Mouse (Mus musculus) cortical plate, adult 2 months (tissue): ENCODE measurements around the gene Matn4. TPM values are rescaled to one million over a fixed set of nuclear protein-coding genes. Genes with fewer than 3 reads are reported as not detected.
"Not testable (repeated sequence)": the region's sequence is repeated elsewhere in the genome, so short reads cannot be mapped to it uniquely, and the experiment has no call there.

Source experiments
- H3K27ac ChIP-seq: fragments of 200-500 bp; 2 replicates; pipeline ENCODE4 v1.5.1; 2012; ENCODE audit warnings: low read length, control low read depth, inconsistent platforms; ENCODE audit not compliant: insufficient read depth
- H3K4me1 ChIP-seq: fragments of 200-500 bp; 2 replicates; pipeline ENCODE4 v1.6.1; 2011; ENCODE audit warnings: low read length; ENCODE audit not compliant: control insufficient read depth, insufficient read depth
- H3K4me3 ChIP-seq: fragments of 200-500 bp; 2 replicates; pipeline ENCODE4 v1.5.1; 2011; ENCODE audit warnings: mild to moderate bottlenecking, low read length, control low read depth; ENCODE audit not compliant: insufficient read depth
- CTCF ChIP-seq: fragments of 200-500 bp; IDR thresholded peaks from 2 replicates; pipeline ENCODE4 v1.5.1; 2011; ENCODE audit warnings: mild to moderate bottlenecking, control low read depth, low read length; ENCODE audit not compliant: insufficient read depth; ENCODE audit errors: extremely low read depth
- POLR2A ChIP-seq: fragments of 200-500 bp; IDR thresholded peaks from 2 replicates; pipeline ENCODE4 v1.6.1; 2011; ENCODE audit warnings: mild to moderate bottlenecking, low read length, control low read depth; ENCODE audit not compliant: insufficient read depth; ENCODE audit errors: extremely low read depth
- polyA plus RNA-seq: library from polyadenylated mRNA; depleted of rRNA; stranded (reverse); fragments of >200 nt; gene quantifications from 2 replicates; pipeline ENCODE4 v1.2.3, GENCODE M21; 2012; rRNA removed

Matn4 gene
- polyA plus RNA-seq, 1 experiment, result 16.2 TPM

GRCm38 (mm10) chr2:164359031-164359430 lies 45.9 kb downstream of the Matn4 start:
- no peaks in the 10 kb centered on the region for H3K4me1 ChIP-seq
- H3K4me3 ChIP-seq, result no peak overlapping the region
- no peak overlapping the region for H3K27ac ChIP-seq
- TF ChIP-seq POLR2A (no peak), CTCF (no peak)

DNA sequence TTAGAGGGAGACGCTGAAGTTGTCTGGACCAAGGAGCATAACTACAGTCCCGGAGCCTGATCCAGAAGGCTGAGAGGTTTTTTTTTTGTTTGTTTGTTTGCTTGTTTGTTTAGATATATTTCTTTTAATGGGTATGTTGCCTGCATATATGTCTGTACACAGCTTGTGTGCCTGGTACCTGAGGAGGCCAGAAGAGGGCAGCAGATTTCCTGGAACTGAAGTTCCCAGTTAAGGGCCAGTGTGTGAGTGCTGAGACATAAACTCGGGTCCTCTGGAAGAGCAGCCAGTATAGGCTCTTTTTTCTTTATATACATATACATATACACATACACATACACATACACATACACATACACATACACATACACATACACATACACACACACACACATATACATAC lies 46.6 kb downstream of the Matn4 start:
- H3K4me1 ChIP-seq, result no peaks in the 10 kb centered on the region
- H3K4me3 ChIP-seq, result no peak overlapping the region
- no peak overlapping the region for H3K27ac ChIP-seq
- no peak for TF ChIP-seq CTCF
- TF ChIP-seq POLR2A, result no peak

DNA sequence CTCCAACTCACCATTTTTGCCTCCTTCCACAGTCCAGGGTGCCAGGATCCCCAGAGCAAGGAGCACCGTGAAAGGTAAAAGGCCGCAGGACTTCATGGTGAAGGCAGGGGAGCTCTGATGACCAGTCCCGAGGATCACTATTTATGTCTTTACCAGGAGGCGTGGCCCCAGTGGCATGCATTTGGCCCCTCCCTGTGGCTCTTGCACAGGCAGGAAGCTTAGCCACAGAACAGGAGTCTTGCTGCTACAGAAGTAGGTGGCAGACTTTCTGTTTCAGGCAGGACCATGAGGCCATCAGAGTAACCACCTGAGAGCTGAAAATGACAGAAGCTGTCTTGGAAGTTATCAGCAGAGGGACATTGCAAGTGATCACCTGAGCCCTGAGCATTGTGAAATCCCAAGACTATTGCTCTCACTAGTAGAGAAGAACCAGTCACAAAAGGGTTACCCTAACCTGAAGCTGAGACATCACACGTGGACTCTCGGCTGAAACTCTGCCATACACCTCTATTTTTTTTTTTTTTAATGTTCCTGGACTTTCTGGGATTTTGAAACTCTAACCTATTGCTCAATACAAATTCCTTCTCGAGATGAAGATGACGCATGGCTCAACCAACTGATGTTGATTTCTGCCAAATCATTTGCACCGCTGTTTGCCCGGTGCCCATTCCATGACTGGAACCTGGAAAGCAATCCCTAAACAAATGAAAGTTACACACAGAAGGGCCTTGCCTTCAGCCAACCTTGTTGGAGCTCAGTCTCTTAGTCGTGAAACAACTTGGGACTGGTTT lies 48.6 kb downstream of the Matn4 start:
- no peak for TF ChIP-seq CTCF
- TF ChIP-seq POLR2A, result no peak
- Histone ChIP-seq H3K4me3 (no peak overlapping the region), H3K27ac (no peak overlapping the region), H3K4me1 (no peaks in the 10 kb centered on the region)

DNA sequence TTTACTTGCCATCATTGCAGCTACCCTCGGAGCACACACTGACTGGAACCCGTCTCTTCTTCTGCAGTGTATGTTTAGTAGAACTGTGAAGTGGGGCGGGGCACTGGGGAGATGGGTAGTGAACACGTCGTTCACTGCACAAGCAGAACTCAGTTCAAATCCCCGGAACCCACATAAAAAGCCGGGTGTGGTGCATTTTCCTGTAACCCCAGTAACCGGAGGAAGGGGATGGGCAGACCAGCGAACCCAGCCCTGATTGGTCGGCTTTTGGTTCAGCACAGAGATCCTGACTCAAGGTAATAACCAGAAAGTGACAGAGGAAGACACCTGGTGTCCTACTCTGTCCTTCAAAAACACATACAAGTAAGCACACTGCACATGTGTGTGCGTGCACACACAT lies 51.6 kb downstream of the Matn4 start:
- Histone ChIP-seq H3K4me3 (no peak overlapping the region), H3K27ac (no peak overlapping the region), H3K4me1 (no peaks in the 10 kb centered on the region)
- no peak for TF ChIP-seq CTCF
- TF ChIP-seq POLR2A, result no peak

GRCm38 (mm10) chr2:164352697-164353096 lies 52.3 kb downstream of the Matn4 start:
- H3K4me1 ChIP-seq, result no peaks in the 10 kb centered on the region
- H3K27ac ChIP-seq, result no peak overlapping the region
- no peak overlapping the region for H3K4me3 ChIP-seq
- no peak for TF ChIP-seq CTCF
- TF ChIP-seq POLR2A, result no peak

DNA sequence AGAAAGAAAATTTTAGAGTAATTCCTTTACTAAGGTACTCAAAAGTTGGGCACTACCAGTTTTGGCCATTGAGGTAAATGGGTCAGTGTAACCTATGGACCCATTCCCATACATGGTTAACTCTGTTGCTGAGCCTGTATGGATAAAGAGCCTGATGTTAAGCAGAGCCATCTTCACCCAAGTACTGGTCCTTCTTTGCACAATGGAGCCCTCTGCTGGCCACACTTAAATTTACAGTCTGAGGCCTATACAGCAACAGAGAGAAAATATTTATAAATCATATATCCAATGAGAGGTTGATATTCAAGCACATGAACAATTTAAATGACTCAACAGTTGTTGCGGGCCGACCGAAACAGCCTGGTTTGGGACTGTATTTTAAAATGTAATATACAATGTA lies 56.0 kb downstream of the Matn4 start:
- TF ChIP-seq CTCF (peak; percentile 7; the same call in 1 of the 2 replicates), POLR2A (no peak)
- Histone ChIP-seq H3K4me3 (no peak overlapping the region), H3K4me1 (no peaks in the 10 kb centered on the region), H3K27ac (no peak overlapping the region)

DNA sequence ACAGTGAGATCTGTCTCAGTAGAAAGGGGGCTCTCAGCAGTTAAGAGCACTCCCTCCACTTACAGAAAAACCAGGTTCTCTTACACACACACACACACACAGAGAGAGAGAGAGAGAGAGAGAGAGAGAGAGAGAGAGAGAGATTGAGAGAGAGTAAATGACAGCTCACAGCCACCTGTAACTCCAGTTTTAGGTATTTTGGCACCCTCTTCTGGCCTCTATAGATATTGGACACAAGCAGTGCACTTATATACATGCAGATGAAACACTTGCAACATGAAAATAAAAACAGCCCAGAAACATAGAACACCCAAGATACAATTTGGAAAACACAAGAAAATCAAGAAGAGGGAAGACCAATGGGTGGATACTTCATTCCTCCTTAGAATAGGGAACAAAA lies 57.3 kb downstream of the Matn4 start:
- H3K27ac ChIP-seq, H3K4me1 ChIP-seq, H3K4me3 ChIP-seq: not testable (repeated sequence)

GRCm38 (mm10) chr2:164343732-164344131 lies 61.2 kb downstream of the Matn4 start:
- H3K4me3 ChIP-seq, H3K4me1 ChIP-seq, H3K27ac ChIP-seq: not testable (repeated sequence)

Other genes starting within 250 kb of the Matn4 start
- 17.3 and 17.6 TPM in 2 replicates for gene Kcns1, start 234.0 kb downstream of the Matn4 start, polyA plus RNA-seq
- not detected in 2 replicates for gene Wfdc5, start 222.4 kb downstream of the Matn4 start, polyA plus RNA-seq
- gene Wfdc12, start 214.6 kb downstream of the Matn4 start, polyA plus RNA-seq, result 0.19 TPM in 2 replicates
- gene Wfdc15a, start 205.0 kb downstream of the Matn4 start, polyA plus RNA-seq, result 0.29 TPM in 1 of 2 replicates, not detected in the other
- not detected in 2 replicates for gene Wfdc15b, start 183.5 kb downstream of the Matn4 start, polyA plus RNA-seq
- not detected in 2 replicates for gene Svs2, start 166.7 kb downstream of the Matn4 start, polyA plus RNA-seq
- not detected in 2 replicates for gene Svs3b, start 148.5 kb downstream of the Matn4 start, polyA plus RNA-seq
- gene Svs4, start 126.7 kb downstream of the Matn4 start, polyA plus RNA-seq, result not detected in 2 replicates
- not detected in 2 replicates for gene Svs3a, start 115.9 kb downstream of the Matn4 start, polyA plus RNA-seq
- gene Svs6, start 88.4 kb downstream of the Matn4 start, polyA plus RNA-seq, result not detected in 2 replicates
- gene Svs5, start 72.4 kb downstream of the Matn4 start, polyA plus RNA-seq, result not detected in 2 replicates
- 0.33 and 1.5 TPM in 2 replicates for gene Slpi, start 16.1 kb downstream of the Matn4 start, polyA plus RNA-seq
- gene Rbpjl, start 2.0 kb downstream of the Matn4 start, polyA plus RNA-seq, result 1.1 and 1.3 TPM in 2 replicates
- gene Sdc4, start 38.7 kb upstream of the Matn4 start, polyA plus RNA-seq, result 47.1 and 50.7 TPM in 2 replicates
- gene Sys1, start 51.8 kb upstream of the Matn4 start, polyA plus RNA-seq, result 58.1 and 64.5 TPM in 2 replicates
- 7.4 and 9.5 TPM in 2 replicates for gene Gm20458, start 55.8 kb upstream of the Matn4 start, polyA plus RNA-seq
- not detected in 2 replicates for gene Trp53tg5, start 68.6 kb upstream of the Matn4 start, polyA plus RNA-seq
- gene Dbndd2, start 80.9 kb upstream of the Matn4 start, polyA plus RNA-seq, result 250 and 313 TPM in 2 replicates
- gene Pigt, start 92.4 kb upstream of the Matn4 start, polyA plus RNA-seq, result 71.6 and 73.6 TPM in 2 replicates
- 0.49 and 1.3 TPM in 2 replicates for gene Wfdc2, start 157.3 kb upstream of the Matn4 start, polyA plus RNA-seq
- not detected in 2 replicates for gene Spint3, start 168.3 kb upstream of the Matn4 start, polyA plus RNA-seq
- gene Wfdc6a, start 180.3 kb upstream of the Matn4 start, polyA plus RNA-seq, result not detected in 2 replicates
- gene Eppin, start 188.4 kb upstream of the Matn4 start, polyA plus RNA-seq, result not detected in 2 replicates
- gene Wfdc6b, start 208.4 kb upstream of the Matn4 start, polyA plus RNA-seq, result not detected in 2 replicates
- not detected in 2 replicates for gene Wfdc8, start 208.5 kb upstream of the Matn4 start, polyA plus RNA-seq
- gene Wfdc16, start 233.6 kb upstream of the Matn4 start, polyA plus RNA-seq, result not detected in 2 replicates